Mouse (Mus musculus) heart, adult 8-10 months (tissue): ENCODE results near the gene Trpm3. TPM values are rescaled to one million over a fixed set of nuclear protein-coding genes. Genes with fewer than 3 reads are reported as not detected.
"Not testable (repeated sequence)": the region's sequence is repeated elsewhere in the genome, so short reads cannot be mapped to it uniquely, and the experiment has no call there.

Source experiments
- DNase-seq: peaks from one replicate; pipeline ENCODE4 v3.0.0; 2022; ENCODE audit warnings: low spot score
- total RNA-seq, 4 experiments: library from RNA; stranded (reverse); gene quantifications; 2 replicates each; pipeline ENCODE4 v1.2.4; 2022

Trpm3 gene
- total RNA-seq, 4 experiments from 2014 or later = 0.56 to 1.4 (median 0.88) TPM

DNA sequence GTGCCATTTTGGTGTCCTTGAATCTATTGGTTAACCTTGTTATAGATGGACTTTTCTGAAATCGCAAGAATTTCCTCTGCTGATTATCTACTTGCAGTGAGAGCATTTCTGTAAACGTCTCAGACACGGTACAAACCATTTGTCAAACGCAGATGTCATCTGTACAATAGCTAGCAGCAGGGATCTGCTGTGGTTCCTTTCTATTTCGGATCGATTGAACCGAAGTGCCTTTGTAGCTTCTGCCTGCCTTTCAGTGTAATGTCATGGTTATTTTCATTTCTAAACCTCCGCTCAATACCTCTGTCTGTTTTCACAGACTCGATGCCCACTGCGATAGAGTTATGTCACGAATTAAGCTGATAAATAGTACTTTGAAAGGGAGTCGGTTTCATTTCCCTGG lies 708.9 kb downstream of the Trpm3 start:
- DNase-seq = no peak

GRCm38 (mm10) chr19:22848251-22848650 lies 709.4 kb downstream of the Trpm3 start:
- no peak for DNase-seq

- DNase-seq = no peak
These were observed 710.1 kb downstream of the Trpm3 start for GRCm38 (mm10) chr19:22848783-22849576.

- DNase-seq = not testable (repeated sequence)
These were observed 712.6 kb downstream of the Trpm3 start for GRCm38 (mm10) chr19:22851423-22851822.

GRCm38 (mm10) chr19:22859644-22860043 lies 720.8 kb downstream of the Trpm3 start:
- no peak for DNase-seq

GRCm38 (mm10) chr19:22867456-22867855 lies 728.6 kb downstream of the Trpm3 start:
- DNase-seq = no peak

- DNase-seq = no peak
These were observed 731.0 kb downstream of the Trpm3 start for GRCm38 (mm10) chr19:22869853-22870252.

DNA sequence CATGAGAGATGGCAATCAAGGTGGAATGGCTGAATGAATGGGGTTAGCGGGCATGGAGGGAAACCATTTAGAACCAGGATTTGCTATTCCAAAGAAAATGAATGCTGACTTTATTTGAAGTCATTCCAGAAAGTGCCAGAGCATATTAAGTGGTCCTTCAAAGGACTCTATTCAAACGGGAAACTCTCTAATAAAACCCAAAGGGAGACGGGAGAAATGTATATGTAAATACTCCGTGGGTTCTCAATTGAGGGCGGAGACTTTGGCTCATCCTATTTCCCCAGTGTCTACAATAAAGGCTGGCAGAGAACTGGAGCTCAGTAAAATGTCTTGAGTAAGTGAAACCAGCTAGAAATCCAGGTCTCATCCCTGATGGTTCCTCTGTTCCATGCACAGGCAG lies 733.6 kb downstream of the Trpm3 start:
- DNase-seq = no peak

GRCm38 (mm10) chr19:22880199-22880598 lies 741.4 kb downstream of the Trpm3 start:
- no peak for DNase-seq

GRCm38 (mm10) chr19:22882670-22883111 lies 743.8 kb downstream of the Trpm3 start:
- no peak for DNase-seq

GRCm38 (mm10) chr19:22883154-22883553 lies 744.3 kb downstream of the Trpm3 start:
- DNase-seq = no peak

- DNase-seq = peak; percentile 58
These were observed 745.0 kb downstream of the Trpm3 start for GRCm38 (mm10) chr19:22883744-22884317.

GRCm38 (mm10) chr19:22884357-22884756 lies 745.5 kb downstream of the Trpm3 start:
- DNase-seq = no peak

- no peak for DNase-seq
These were observed 746.2 kb downstream of the Trpm3 start for GRCm38 (mm10) chr19:22885051-22885450.

DNA sequence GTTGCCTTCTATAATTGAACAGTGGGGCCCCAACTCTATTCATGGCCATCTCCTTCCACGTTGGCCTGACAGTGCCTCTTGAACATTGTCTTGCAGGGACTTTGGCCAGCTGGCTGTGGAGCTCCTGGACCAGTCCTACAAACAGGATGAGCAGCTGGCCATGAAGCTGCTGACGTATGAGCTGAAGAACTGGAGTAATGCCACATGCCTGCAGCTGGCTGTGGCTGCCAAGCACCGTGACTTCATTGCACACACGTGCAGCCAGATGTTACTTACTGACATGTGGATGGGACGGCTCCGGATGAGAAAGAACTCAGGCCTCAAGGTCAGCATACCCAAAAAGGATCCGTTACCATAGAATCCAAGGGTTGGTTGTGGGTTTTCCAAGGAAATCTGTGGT lies 763.0 kb downstream of the Trpm3 start:
- DNase-seq = peak; percentile 45

DNA sequence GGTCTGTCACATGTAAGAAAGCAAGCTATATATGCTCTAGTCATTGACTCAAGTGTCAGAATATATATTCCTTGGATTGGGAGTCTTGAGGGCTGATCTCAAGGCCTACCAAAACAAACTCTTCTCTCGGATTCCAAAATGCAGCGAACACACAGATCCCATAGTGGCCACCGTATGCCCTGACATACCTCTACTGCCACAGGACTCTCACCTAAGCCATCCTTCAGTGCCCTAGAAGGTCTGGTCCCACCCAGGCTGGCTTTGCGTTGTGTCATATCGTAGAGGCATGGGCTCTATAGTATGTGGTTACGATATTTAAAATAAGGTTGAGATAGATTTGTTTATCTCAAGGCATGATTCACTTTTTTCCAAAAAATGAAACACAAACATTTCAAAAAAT lies 763.5 kb downstream of the Trpm3 start:
- no peak for DNase-seq

- DNase-seq = peak; percentile 73
These were observed 766.2 kb downstream of the Trpm3 start for GRCm38 (mm10) chr19:22905066-22905482.

DNA sequence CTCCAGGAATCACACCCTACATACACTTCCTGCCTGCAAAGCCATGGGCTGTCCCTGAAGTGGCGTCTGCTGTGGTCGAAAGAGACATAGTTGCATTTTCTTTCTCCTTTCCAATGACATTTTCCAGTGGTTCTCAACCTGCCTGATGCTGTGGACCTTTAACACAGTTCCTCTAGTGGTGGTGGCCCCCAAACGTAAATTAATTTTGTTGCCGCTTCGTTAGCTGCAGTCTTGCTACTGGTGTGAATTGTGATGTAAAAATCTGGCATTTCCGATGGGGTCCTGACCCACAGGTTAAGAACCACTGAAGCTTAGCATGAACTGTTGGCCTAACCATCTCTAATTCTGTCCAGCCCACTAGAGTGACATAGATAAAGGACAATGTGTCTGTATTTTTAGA lies 771.8 kb downstream of the Trpm3 start:
- DNase-seq = no peak

- DNase-seq = peak; percentile 45
These were observed 774.1 kb downstream of the Trpm3 start for GRCm38 (mm10) chr19:22912971-22913370.

DNA sequence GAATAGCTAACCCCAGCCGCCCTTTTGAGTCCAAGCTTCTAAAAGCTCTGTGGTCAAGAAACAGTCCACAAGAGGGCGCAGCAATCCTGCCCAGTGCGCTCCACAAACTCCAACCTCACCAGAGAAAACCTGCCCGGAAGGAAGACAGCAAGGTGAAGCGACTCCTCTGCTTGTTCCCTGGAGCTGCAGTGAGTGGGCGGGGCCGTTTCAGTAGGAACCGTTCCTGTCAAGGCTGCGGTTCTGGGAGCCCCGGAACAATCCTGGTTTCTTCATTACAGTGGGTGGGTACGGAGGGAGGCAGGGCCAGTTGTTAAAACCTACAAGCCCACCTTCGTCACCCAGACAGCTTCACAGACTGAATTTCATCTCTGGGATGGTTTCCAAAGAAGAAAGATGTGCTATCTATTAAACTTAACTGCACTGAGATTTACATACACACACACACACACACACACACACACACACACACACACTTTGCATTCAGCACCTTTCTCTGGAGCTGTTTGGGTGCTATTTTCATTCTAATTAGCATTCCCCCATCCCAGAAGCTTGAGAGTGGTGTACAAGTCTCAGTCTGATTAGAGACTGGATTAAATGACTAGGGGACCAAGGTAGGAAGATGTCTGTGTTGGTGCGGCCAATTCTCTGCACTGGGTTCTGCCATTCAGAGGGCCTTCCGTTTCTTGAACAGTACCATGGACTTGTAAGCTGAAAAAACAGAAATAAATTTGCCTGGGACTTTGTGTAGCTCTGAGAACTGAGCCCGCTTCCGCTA lies 777.2 kb downstream of the Trpm3 start:
- peak; percentile 91 for DNase-seq

- peak; percentile 99 for DNase-seq
These were observed 777.9 kb downstream of the Trpm3 start for GRCm38 (mm10) chr19:22916643-22917344.

DNA sequence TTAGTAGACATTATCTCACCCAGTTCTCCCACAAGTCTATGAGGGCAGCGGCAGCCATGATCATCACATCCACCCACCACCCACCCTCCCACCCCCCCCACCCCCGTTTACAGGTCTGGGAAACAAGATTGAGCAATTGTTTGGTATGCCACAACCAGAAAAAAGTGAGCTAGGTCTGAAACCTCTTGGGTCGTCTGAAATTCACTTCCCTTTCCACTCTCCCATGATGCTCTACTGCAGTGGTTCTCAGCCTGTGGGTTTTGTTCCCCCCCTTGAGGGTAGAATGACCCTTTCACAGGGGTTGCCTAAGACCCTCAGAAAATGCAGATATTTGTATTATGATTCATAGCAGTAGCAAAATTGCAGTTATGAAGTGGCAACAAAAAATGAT lies 778.5 kb downstream of the Trpm3 start:
- DNase-seq = no peak
